Mouse (Mus musculus) erythroblast, embryonic 14.5 days (primary cell): ENCODE data around the gene Gm5941. TPM values are rescaled to one million over a fixed set of nuclear protein-coding genes. Genes with fewer than 3 reads are reported as not detected.
"Not testable (repeated sequence)": the region's sequence is repeated elsewhere in the genome, so short reads cannot be mapped to it uniquely, and the experiment has no call there.

Experiments
- H3K27me3 ChIP-seq: 2 replicates; pipeline ENCODE4 v1.6.1; 2012; ENCODE audit warnings: inconsistent platforms; ENCODE audit not compliant: control insufficient read depth
- H3K36me3 ChIP-seq: 2 replicates; pipeline ENCODE4 v1.6.1; 2012; ENCODE audit warnings: mild to moderate bottlenecking, inconsistent platforms; ENCODE audit not compliant: control insufficient read depth
- H3K4me1 ChIP-seq: 2 replicates; pipeline ENCODE4 v1.6.1; 2012; ENCODE audit warnings: inconsistent platforms; ENCODE audit not compliant: control insufficient read depth
- H3K4me3 ChIP-seq: replicated peaks from 2 replicates; pipeline ENCODE3; 2012; ENCODE audit warnings: moderate library complexity, mild to moderate bottlenecking, inconsistent platforms
- H3K9me3 ChIP-seq: 2 replicates; pipeline ENCODE4 v1.6.1; 2012; ENCODE audit warnings: low read length, inconsistent platforms, mixed read lengths; ENCODE audit not compliant: control insufficient read depth
- GATA1 ChIP-seq: IDR thresholded peaks from 2 replicates; pipeline ENCODE4 v1.6.1; 2012; ENCODE audit warnings: low read length, inconsistent platforms, mixed read lengths
- TAL1 ChIP-seq: IDR thresholded peaks from 3 replicates; pipeline ENCODE4 v1.6.1; 2012; ENCODE audit warnings: low read length, inconsistent platforms, mixed read lengths
- polyA plus RNA-seq: library from polyadenylated mRNA; stranded (reverse); fragments of >175 nt; gene quantifications from 2 replicates; pipeline ENCODE4 v1.2.3, GENCODE M21; 2012

The Gm5941 gene
- not detected in 2 replicates for polyA plus RNA-seq

DNA sequence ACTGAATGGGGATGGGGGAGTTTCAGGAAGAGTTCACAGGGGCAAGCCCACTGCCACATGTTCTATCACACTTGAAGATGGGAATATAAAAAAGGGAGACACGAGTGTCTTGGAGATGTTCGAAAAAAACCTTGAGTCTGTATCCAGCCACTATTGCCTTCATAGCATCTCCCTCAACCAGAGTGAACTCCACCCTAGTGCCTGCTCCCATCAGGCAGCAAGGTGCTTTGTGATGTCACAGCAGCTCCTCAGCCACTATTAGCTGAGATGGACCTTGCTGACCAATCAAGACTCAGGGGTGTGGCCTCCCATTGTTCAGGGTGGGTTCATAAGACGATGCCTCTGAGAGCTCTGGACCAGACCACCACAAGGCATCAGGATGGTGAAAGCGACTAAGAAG is at the start of gene Gm5941:
TSS of gene Gm5941 (plus strand) at position 301 of the 400 bp plus-strand sequence.
- H3K36me3 ChIP-seq, H3K27me3 ChIP-seq, H3K4me3 ChIP-seq, H3K4me1 ChIP-seq, H3K9me3 ChIP-seq: not testable (repeated sequence)

GRCm38 (mm10) chrX:92460496-92460895 is 29.3 kb upstream of the Gm5941 start:
- Histone ChIP-seq H3K27me3 (no peaks in the 10 kb centered on the region), H3K36me3 (no peaks in the 10 kb centered on the region), H3K4me1 (no peaks in the 10 kb centered on the region), H3K4me3 (no peak overlapping the region), H3K9me3 (no peaks in the 10 kb centered on the region)
- TF ChIP-seq TAL1 = no peak
- TF ChIP-seq GATA1 = no peak

DNA sequence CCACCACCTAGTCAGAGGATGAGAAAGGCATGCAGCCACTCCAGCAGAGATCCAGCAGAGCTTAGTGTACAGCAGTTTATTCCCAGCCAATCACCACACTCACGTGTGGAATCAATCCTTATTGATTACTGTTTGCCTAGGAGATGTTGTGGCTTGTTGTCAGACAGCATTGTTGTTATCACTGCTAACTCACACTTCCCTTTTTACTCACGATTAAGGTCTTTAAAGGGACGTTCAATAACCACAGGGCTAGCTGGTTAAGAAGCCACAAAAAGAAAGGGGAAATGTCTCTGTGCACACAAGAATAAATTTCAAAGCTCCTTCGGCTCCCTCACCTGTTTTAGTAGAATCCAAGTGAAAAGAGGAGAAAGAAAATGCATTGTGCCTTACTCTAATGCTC is 25.0 kb upstream of the Gm5941 start:
- Histone ChIP-seq H3K27me3 (no peaks in the 10 kb centered on the region), H3K4me1 (no peaks in the 10 kb centered on the region), H3K4me3 (no peak overlapping the region), H3K9me3 (no peaks in the 10 kb centered on the region), H3K36me3 (no peaks in the 10 kb centered on the region)
- no peak for TF ChIP-seq GATA1

- H3K36me3 ChIP-seq = no peaks in the 10 kb centered on the region
- no peaks in the 10 kb centered on the region for H3K9me3 ChIP-seq
- no peak for TF ChIP-seq TAL1
- TF ChIP-seq GATA1 = no peak
- H3K27me3 ChIP-seq = no peaks in the 10 kb centered on the region
- H3K4me1 ChIP-seq = no peaks in the 10 kb centered on the region
- H3K4me3 ChIP-seq = no peak overlapping the region
These were observed 8.5 kb downstream of the Gm5941 start for GRCm38 (mm10) chrX:92498254-92498653.

- H3K27me3 ChIP-seq = no peaks in the 10 kb centered on the region
- no peaks in the 10 kb centered on the region for H3K9me3 ChIP-seq
- no peak overlapping the region for H3K4me3 ChIP-seq
- H3K36me3 ChIP-seq = no peaks in the 10 kb centered on the region
- TF ChIP-seq GATA1 = no peak
- TF ChIP-seq TAL1 = no peak
- H3K4me1 ChIP-seq = no peaks in the 10 kb centered on the region
These were observed 38.1 kb downstream of the Gm5941 start for GRCm38 (mm10) chrX:92527826-92528225.

Other genes with a start within 250 kb of the Gm5941 start
- not detected in 2 replicates for gene Mageb18, start 109.6 kb downstream of the Gm5941 start, polyA plus RNA-seq